Mouse (Mus musculus) neural tube, embryonic 12.5 days (tissue): ENCODE data around the gene Vmn1r5. TPM values are rescaled to one million over a fixed set of nuclear protein-coding genes. Genes with fewer than 3 reads are reported as not detected.

Experiments
- polyA plus RNA-seq: library from polyadenylated mRNA; unstranded; fragments of >200 nt; fragmentation: Nextera tagmentation; extraction: Ambion mirVana; gene quantifications from 2 replicates; pipeline ENCODE4 v1.2.1, GENCODE M21; 2016

Vmn1r5 gene
- polyA plus RNA-seq, 1 experiment from 2014 or later, result not detected

Other genes starting within 250 kb of the Vmn1r5 start
- 41.5 and 46.5 TPM in 2 replicates for gene Kbtbd2, start 172.5 kb upstream of the Vmn1r5 start, polyA plus RNA-seq
- gene Fkbp9, start 138.2 kb upstream of the Vmn1r5 start, polyA plus RNA-seq, result 52.8 and 55.2 TPM in 2 replicates
- 102 and 106 TPM in 2 replicates for gene Nt5c3, start 46.3 kb upstream of the Vmn1r5 start, polyA plus RNA-seq
- 0.41 and 0.46 TPM in 2 replicates for gene Vmn1r4, start 46.3 kb upstream of the Vmn1r5 start, polyA plus RNA-seq
- not detected in 2 replicates for gene Vmn1r6, start 27.0 kb downstream of the Vmn1r5 start, polyA plus RNA-seq
- gene Vmn1r7, start 55.1 kb downstream of the Vmn1r5 start, polyA plus RNA-seq, result not detected in 2 replicates
- not detected in 2 replicates for gene Vmn1r8, start 62.0 kb downstream of the Vmn1r5 start, polyA plus RNA-seq
- not detected in 2 replicates for gene Vmn1r9, start 96.5 kb downstream of the Vmn1r5 start, polyA plus RNA-seq
- gene Vmn1r10, start 139.2 kb downstream of the Vmn1r5 start, polyA plus RNA-seq, result not detected in 2 replicates
- gene Vmn1r11, start 163.2 kb downstream of the Vmn1r5 start, polyA plus RNA-seq, result not detected in 2 replicates
- gene Vmn1r12, start 186.6 kb downstream of the Vmn1r5 start, polyA plus RNA-seq, result not detected in 2 replicates
- gene Vmn1r13, start 233.0 kb downstream of the Vmn1r5 start, polyA plus RNA-seq, result not detected in 2 replicates